In the genomic region with DNA sequence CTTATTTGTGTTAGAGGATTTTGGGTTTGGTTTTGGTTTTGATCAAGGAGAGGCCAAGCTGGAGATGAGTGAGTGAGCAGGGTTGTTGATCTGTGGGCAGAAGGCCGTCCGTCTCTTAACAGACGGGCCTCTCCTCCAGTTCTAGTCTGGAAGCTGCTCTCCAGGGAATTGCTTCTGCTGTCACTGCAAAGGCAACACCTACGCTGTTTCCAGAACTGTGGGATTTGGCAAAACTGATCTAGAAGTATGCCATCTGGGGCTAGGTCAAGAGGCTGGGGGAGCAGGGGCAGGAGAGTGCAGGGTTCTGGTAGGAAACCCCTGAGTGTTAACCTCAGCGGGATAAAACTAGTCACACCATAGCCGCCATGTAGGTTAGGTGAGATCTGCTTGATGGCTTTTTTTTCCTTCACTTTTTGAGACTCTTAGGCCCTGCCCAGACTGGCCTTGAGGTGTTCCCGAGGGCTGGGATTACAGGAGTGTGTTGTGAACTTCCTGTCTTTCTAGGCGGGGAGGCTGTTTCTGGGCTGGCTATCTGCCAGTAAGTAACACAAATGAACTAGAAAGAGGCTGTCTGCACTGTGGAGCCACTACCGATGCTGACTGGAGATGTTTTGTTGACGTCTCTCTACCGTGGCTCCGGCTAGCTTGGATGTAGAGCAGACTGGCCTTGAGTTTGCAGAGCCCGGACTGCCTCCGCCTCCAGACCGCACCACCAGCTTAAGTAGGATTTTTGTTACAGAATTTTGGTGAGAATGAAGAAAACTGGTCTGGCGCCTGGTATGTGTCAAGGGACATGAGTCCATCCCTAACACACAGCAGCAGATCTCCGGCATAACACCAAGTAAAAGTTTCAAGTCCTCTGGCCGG, we compare ENCODE assay signal across 7 mouse cellular contexts. TPM values are rescaled to one million over a fixed set of nuclear protein-coding genes. Genes with fewer than 3 reads are reported as not detected.
DNase-seq lines count a peak whose midpoint lies in the region; ATAC-seq and TF ChIP-seq lines count a peak whose summit lies in the region.

Gene Atp6v1g2, plus strand, starts transcription at position 547 of the 867 bp plus-strand sequence.

- ATAC-seq in forebrain, embryonic 16.5 days, result no peak
- no peak for ATAC-seq in neural tube, embryonic 12.5 days (ENCODE audit: low FRiP score, low read depth)
- no peak for ATAC-seq in megakaryocyte progenitor cell, adult 5-6 weeks (replicated peaks; ENCODE audit: poor library complexity)

- H3K27ac ChIP-seq in bone marrow, adult 2 months (ENCODE audit: control insufficient read depth, insufficient read depth, low read depth, low read length, poor library complexity), result peak within 1 kb of the TSS; percentile 95
- H3K27ac ChIP-seq in forebrain, embryonic 16.5 days (ENCODE audit: low read length), result peak within 1 kb of the TSS; percentile 97
- no peak within 1 kb of the TSS for H3K27ac ChIP-seq in neural tube, embryonic 12.5 days

- peak; percentile 37 to 50 for DNase-seq in lung, adult 18-20 months
- DNase-seq in lung, postnatal 25 days (ENCODE audit: low spot score), result no peak
- DNase-seq in left cerebral cortex, postnatal 14 days (ENCODE audit: low spot score in 2 of 2), result peak in 1 of 2 experiments; percentile 11

- H3K36me3 ChIP-seq in forebrain, embryonic 16.5 days (ENCODE audit: control insufficient read depth, insufficient read depth), result 0 out of 2 replicates have a peak, but pooled peaks cover 4% of the 10 kb centered on the region
- H3K36me3 ChIP-seq in neural tube, embryonic 12.5 days, result peaks cover 25% of the 10 kb centered on the region

- no peak for TF ChIP-seq POLR2A in bone marrow, adult 2 months (IDR thresholded peaks at IDR 0.05; ENCODE audit: borderline replicate concordance, control insufficient read depth, low read depth, low read length)

- H3K9me3 ChIP-seq in forebrain, embryonic 16.5 days (ENCODE audit: control insufficient read depth, low read length), result no peaks in the 10 kb centered on the region
- H3K9me3 ChIP-seq in neural tube, embryonic 12.5 days, result no peaks in the 10 kb centered on the region

- H3K4me3 ChIP-seq in bone marrow, adult 2 months (replicated peaks; ENCODE audit: control insufficient read depth, low read depth, low read length), result peak within 1 kb of the TSS; percentile 77
- H3K4me3 ChIP-seq in forebrain, embryonic 16.5 days (replicated peaks; ENCODE audit: low read length), result peak within 1 kb of the TSS; percentile 65
- peak within 1 kb of the TSS; percentile 58; the same call in 1 of the 2 replicates for H3K4me3 ChIP-seq in neural tube, embryonic 12.5 days

- intact Hi-C loops in left cerebral cortex, postnatal 14 days (cut with DNase I), result loop anchor here (2.0 to 10.0 kb wide), 4 partner anchors 55 to 629 kb away; partner anchors contain the start of genes Agpat1, Rnf5 and Vars

- peaks cover 9% of the 10 kb centered on the region for H3K4me1 ChIP-seq in bone marrow, adult 2 months (ENCODE audit: control insufficient read depth, insufficient read depth, low read length)
- peaks cover 33% of the 10 kb centered on the region for H3K4me1 ChIP-seq in forebrain, embryonic 16.5 days (replicated peaks; ENCODE audit: control insufficient read depth, insufficient read depth, low read length)
- H3K4me1 ChIP-seq in neural tube, embryonic 12.5 days, result peaks cover 31% of the 10 kb centered on the region

- TF ChIP-seq CTCF in bone marrow, adult 2 months (IDR thresholded peaks at IDR 0.05; ENCODE audit: control insufficient read depth, insufficient read depth, low read length), result no peak

- no peak within 1 kb of the TSS; the same call in 1 of the 2 replicates for H3K9ac ChIP-seq in forebrain, embryonic 16.5 days (replicated peaks; ENCODE audit: low read depth, low read length)
- H3K9ac ChIP-seq in neural tube, embryonic 12.5 days, result 0 out of 2 replicates have a peak within 1 kb of the TSS, but pooled peaks have one; percentile 17

- WGBS in bone marrow, adult 2 months, result 15% methylated on average over 18 of the region's 18 CpGs
- WGBS in forebrain, embryonic 16.5 days, result 68% methylated on average over 18 of the region's 18 CpGs
- 85% methylated on average over 18 of the region's 18 CpGs for WGBS in neural tube, embryonic 12.5 days

- no peaks in the 10 kb centered on the region for H3K27me3 ChIP-seq in forebrain, embryonic 16.5 days (replicated peaks; ENCODE audit: control insufficient read depth, insufficient read depth, low read length)
- no peaks in the 10 kb centered on the region for H3K27me3 ChIP-seq in neural tube, embryonic 12.5 days (replicated peaks)

- peak within 1 kb of the TSS; percentile 94 for H3K4me2 ChIP-seq in forebrain, embryonic 16.5 days (ENCODE audit: low read length)
- H3K4me2 ChIP-seq in neural tube, embryonic 12.5 days (replicated peaks), result peak within 1 kb of the TSS; percentile 90

RNA-seq across cellular contexts. Expression of gene Atp6v1g2, which starts in this region (rescaled TPM):
- 4.1 and 9.9 TPM in 2 replicates for polyA plus RNA-seq in bone marrow, adult 2 months (2011; ENCODE audit: insufficient read depth, insufficient read length, low replicate concordance, missing spikeins)
- 46.2 and 64.8 TPM in 2 replicates for polyA plus RNA-seq in forebrain, embryonic 16.5 days (2015; fragmentation: Nextera tagmentation; extraction: Ambion mirVana)
- total RNA-seq in left cerebral cortex, postnatal 14 days (2021), result 100 to 1,000 TPM; 454 to 455 TPM
- 26.2 and 28.4 TPM in 2 replicates for polyA plus RNA-seq in neural tube, embryonic 12.5 days (2016; fragmentation: Nextera tagmentation; extraction: Ambion mirVana)
- 4.1 and 6.9 TPM in 2 replicates for total RNA-seq in megakaryocyte progenitor cell, adult 5-6 weeks (2015)
- total RNA-seq in megakaryocyte progenitor cell, adult 5-6 weeks (2017), result 1.1 and 2.4 TPM in 2 replicates

Comparison
In these comparisons a context has a peak if more than half of its experiments do, and no peak if none do; other contexts are left out.
1. RNA of gene Atp6v1g2 (total RNA-seq): 454 to 455 TPM in left cerebral cortex, postnatal 14 days; 1.1 to 6.9 TPM in megakaryocyte progenitor cell, adult 5-6 weeks; every median in the first group is over 10 times any median in the second.
2. Peak in every context shown above with its lines, with median percentiles within 50 percentile points of each other: H3K4me3 ChIP-seq.